Mouse (Mus musculus) T-cell, adult 2 months (primary cell): ENCODE results near the gene Olfr957.

Experiments
- DNase-seq: peaks from one replicate; pipeline ENCODE4 v3.0.0; 2022; ENCODE audit warnings: low spot score

The Olfr957 gene

GRCm38 (mm10) chr9:39515531-39515930 lies at the start of gene Olfr957:
Gene Olfr957 (minus strand): TSS chr9:39515809.
- no peak for DNase-seq

GRCm38 (mm10) chr9:39558349-39558647 lies 42.7 kb upstream of the Olfr957 start:
- DNase-seq, result no peak

- no peak for DNase-seq
These were observed 42.1 kb upstream of the Olfr957 start for GRCm38 (mm10) chr9:39557529-39558348.

DNA sequence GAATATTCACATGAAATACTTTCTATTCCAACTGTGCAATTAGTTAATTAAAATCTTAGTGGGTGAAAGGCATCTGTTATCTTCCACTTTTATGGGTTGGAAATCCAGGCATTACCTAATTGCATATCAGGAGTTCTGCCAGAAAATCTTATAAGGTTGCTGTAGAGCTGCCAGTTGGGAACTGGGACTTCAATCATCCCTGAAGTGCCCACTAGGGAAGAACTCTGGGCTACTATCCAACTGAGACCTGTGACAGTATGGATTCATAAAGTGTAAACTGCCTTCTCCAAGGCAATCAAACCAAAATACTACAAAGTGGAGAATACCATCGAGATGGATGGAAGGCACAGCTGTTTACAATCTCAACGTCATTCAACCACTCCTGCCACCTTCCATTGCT lies 38.3 kb upstream of the Olfr957 start, which contains the start of gene Olfr958:
Gene Olfr958 (minus strand): TSS at position 109 of the 400 bp plus-strand sequence.
- no peak for DNase-seq

DNA sequence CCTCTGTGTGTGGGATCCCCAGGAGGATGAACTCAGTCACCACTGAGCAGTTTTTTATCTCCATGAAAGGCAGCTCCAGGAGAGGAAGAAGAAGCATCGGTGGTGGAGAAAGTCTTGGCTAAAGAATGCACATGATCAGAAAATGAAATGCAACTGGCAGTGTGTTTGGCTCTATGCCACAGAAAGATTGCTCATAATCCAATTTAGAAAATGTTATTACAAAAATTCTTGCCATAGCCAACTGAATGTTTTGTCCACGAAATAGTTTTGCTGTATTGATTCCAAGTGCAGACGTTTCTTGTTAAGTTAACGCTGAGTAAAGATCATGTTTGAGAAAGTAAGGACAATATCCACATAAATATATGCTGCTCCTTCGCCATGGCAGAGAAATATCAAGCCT lies 35.2 kb upstream of the Olfr957 start:
- no peak for DNase-seq

DNA sequence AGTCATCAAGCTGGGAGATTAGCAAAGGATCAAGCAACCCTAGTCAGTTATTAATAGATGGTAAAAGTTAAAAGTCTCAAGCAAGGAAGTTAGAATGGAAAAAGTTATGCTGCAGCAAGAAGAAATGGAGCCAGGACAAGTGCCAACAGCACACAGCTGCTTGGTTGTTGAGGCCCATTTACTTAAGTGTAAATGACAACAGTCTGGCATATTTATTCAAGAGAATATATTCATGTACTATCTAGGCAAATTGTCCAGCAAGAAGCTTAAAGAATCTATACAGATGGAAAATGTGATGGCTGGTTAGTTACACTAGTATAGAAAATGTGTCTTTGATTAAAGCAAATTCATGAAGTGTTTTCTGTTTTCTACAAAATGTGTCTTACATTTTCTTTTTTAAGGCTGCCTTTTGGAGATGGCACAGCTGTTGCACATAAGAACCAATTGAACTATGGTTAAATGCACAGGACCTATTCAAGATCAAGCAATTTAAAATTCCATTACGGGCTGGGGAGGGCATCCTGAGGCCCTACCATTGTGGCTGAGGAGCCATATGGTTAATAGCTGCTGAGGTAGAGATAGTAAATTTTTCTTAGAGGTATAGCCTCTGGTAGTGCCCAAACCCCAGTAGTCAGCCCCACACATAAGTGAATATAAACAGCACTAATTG lies 8.1 kb upstream of the Olfr957 start:
- no peak for DNase-seq

DNA sequence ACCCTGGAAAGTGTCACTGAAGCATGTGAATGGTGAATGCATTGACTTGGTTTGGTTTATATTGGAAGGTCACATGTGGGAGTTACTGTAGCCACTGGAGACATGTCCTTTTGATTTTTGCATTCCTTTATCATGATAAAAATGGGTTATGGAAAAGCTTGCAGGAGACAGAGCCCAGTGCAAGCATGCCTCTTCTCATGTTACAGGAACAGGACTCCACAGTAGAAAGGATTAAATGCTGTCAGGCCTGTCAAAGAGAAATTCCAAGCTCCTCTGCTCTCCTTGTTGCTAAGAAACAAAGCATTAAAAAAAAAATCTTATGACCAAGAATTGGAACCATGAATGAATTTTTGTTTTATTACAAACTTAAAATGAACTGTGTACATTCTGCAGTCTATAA lies 3.0 kb upstream of the Olfr957 start:
- DNase-seq, result no peak

DNA sequence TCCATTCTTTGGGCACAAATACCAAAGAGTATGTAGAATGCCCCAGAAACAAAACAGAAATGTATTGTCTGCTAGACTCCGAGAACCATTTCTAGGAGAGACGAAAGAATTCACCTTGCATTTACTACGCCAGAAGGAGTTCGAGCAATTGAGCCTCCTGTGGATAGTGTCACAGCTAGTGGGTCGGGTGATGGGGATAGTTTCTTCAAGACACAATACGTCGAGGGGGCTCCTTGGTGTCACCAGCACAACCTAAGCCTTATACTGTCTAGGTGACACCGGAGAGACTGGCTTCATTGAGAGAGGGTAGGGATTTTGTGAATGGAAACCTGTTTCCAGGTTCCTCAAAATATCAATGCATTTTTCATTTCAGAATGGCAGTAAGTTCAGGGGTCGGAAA lies 6.2 kb downstream of the Olfr957 start:
- DNase-seq, result no peak

- DNase-seq, result no peak
These were observed 6.6 kb downstream of the Olfr957 start for GRCm38 (mm10) chr9:39508998-39509397.

DNA sequence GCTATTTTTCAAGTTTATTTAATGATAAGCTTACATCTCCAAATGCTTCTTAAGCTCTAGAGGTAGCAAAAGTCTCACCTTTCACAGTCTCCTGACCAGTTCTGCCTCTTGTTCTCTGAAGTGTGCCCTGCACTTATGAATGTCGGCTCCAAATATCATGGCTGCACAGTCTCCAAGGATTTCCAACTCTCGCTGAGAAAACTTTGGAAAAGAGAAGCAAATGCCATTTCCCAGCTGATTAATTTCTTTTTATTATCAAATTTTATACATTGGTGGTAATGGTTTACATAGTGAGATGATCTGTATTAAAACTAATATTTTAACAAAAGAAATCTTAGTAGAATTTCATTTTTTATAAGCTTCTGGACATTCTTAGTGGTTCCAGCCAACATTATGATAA lies 21.7 kb downstream of the Olfr957 start, which contains the start of gene Olfr44:
Gene Olfr44 (minus strand): TSS at position 101 of the 400 bp plus-strand sequence.
- DNase-seq, result no peak

GRCm38 (mm10) chr9:39471844-39472243 lies 43.8 kb downstream of the Olfr957 start, which contains the start of gene Olfr955:
Gene Olfr955 (minus strand): TSS chr9:39471944.
- no peak for DNase-seq
